11 mouse cellular contexts compared by ENCODE assay signal in genomic region chr2:105367623-105368022, GRCm38 (mm10). TPM values are rescaled to one million over a fixed set of nuclear protein-coding genes. Genes with fewer than 3 reads are reported as not detected.
DNase-seq lines count a peak whose midpoint lies in the region; ATAC-seq and TF ChIP-seq lines count a peak whose summit lies in the region.
"Had no signal": no experiment of that assay in that cellular context is flagged by ENCODE, and none has a peak within 500 bp of the region (broad histone marks: within the 10 kb centered on the region; RNA-seq: fewer than 3 reads in every experiment).

No protein-coding gene starts in this region.

- no peaks in the 10 kb centered on the region for H3K79me2 ChIP-seq in CH12.LX (replicated peaks; ENCODE audit: control insufficient read depth, extremely low read depth, insufficient read depth, poor library complexity, severe bottlenecking)
- H3K79me2 ChIP-seq in liver, adult 2 months (ENCODE audit: control insufficient read depth, insufficient read depth, low read length) = no peaks in the 10 kb centered on the region

- no peak for ATAC-seq in kidney, postnatal 0 days (replicated peaks; ENCODE audit: low FRiP score, low read depth)

- no peaks in the 10 kb centered on the region for H3K27me3 ChIP-seq in kidney, postnatal 0 days (ENCODE audit: insufficient read depth, low read length)
- H3K27me3 ChIP-seq in CH12.LX (replicated peaks) = no peaks in the 10 kb centered on the region
- no peaks in the 10 kb centered on the region for H3K27me3 ChIP-seq in liver, adult 2 months (ENCODE audit: control insufficient read depth, insufficient read depth, low read length)
- H3K27me3 ChIP-seq: hindbrain, embryonic 15.5 days had no signal

- DNase-seq in kidney, postnatal 0 days (ENCODE audit: low spot score) = no peak
- DNase-seq in kidney, postnatal 36 days = no peak
- DNase-seq in CD4-positive helper T cell, adult 2 months (ENCODE audit: low read depth, low spot score) = peak; percentile 13
- DNase-seq in CH12.LX (ENCODE audit: extremely low read depth) = no peak
- DNase-seq in liver, adult 2 months (ENCODE audit: extremely low read depth, low read depth, low spot score) = no peak
- DNase-seq in frontal cortex, postnatal 36 days (ENCODE audit: low spot score in 2 of 2) = no peak
- no peak for DNase-seq in spleen, adult 18-20 months
- DNase-seq: layer of hippocampus, postnatal 36 days; right cerebral cortex, postnatal 14 days had no signal

- in situ Hi-C loops in CH12.LX (cut with MboI; ENCODE audit: low pct_ligation_motif_present, low pct_unique_long_range_greater_than_20kb, low sequenced_read_pairs) = no loop called here

- H3K4me3 ChIP-seq in kidney, postnatal 0 days (replicated peaks; ENCODE audit: low read depth, low read length) = no peak overlapping the region
- H3K4me3 ChIP-seq in CH12.LX (replicated peaks in 1 of 3; ENCODE audit: low read depth in 2 of 3, low read length in 2 of 3, poor library complexity in 1 of 3) = no peak overlapping the region
- H3K4me3 ChIP-seq in liver, adult 2 months (ENCODE audit: insufficient read depth, low read depth, low read length) = no peak overlapping the region
- H3K4me3 ChIP-seq: hindbrain, embryonic 15.5 days; lung, embryonic 15.5 days had no signal

- TF ChIP-seq EP300 in CH12.LX (IDR thresholded peaks at IDR 0.05; ENCODE audit: low read length) = no peak

- no peaks in the 10 kb centered on the region for H3K9me3 ChIP-seq in kidney, postnatal 0 days (replicated peaks; ENCODE audit: low read length)
- H3K9me3 ChIP-seq in CH12.LX (replicated peaks; ENCODE audit: low read length) = no peaks in the 10 kb centered on the region
- H3K9me3 ChIP-seq: hindbrain, embryonic 15.5 days; lung, embryonic 15.5 days had no signal

- peak; percentile 79 for TF ChIP-seq RAD21 in CH12.LX (IDR thresholded peaks at IDR 0.05; ENCODE audit: low read depth, low read length)

- dilution Hi-C loops in CH12.LX (cut with MboI; ENCODE audit: extremely low pct_ligation_motif_present, extremely low pct_unique_long_range_greater_than_20kb, low sequenced_read_pairs) = no loop called here

- H3K4me1 ChIP-seq in kidney, postnatal 0 days (replicated peaks; ENCODE audit: insufficient read depth, low read length) = no peaks in the 10 kb centered on the region
- peaks cover 2 to 7% of the 10 kb centered on the region in 2 experiments; a peak in 3 of 4 replicates for H3K4me1 ChIP-seq in CH12.LX (ENCODE audit: control insufficient read depth in 1 of 2, insufficient read depth in 2 of 2)
- H3K4me1 ChIP-seq in liver, adult 2 months (ENCODE audit: control insufficient read depth, insufficient read depth, low read length) = no peaks in the 10 kb centered on the region
- H3K4me1 ChIP-seq: lung, embryonic 15.5 days had no signal

- H3K9ac ChIP-seq in kidney, postnatal 0 days (ENCODE audit: low read depth, low read length) = no peak overlapping the region
- no peak overlapping the region for H3K9ac ChIP-seq in CH12.LX (ENCODE audit: insufficient read depth, low read depth)
- H3K9ac ChIP-seq in liver, adult 2 months (ENCODE audit: low read depth, low read length) = no peak overlapping the region
- H3K9ac ChIP-seq: hindbrain, embryonic 15.5 days; lung, embryonic 15.5 days had no signal

- no peaks in the 10 kb centered on the region for H3K36me3 ChIP-seq in kidney, postnatal 0 days (ENCODE audit: insufficient read depth, low read length)
- no peaks in the 10 kb centered on the region for H3K36me3 ChIP-seq in CH12.LX (replicated peaks in 1 of 2; ENCODE audit: control insufficient read depth in 1 of 2, insufficient read depth in 1 of 2, low read length in 1 of 2)
- no peaks in the 10 kb centered on the region for H3K36me3 ChIP-seq in liver, adult 2 months (ENCODE audit: control insufficient read depth, insufficient read depth, low read length)
- H3K36me3 ChIP-seq: hindbrain, embryonic 15.5 days; lung, embryonic 15.5 days had no signal

- 31% methylated on average over 4 of the region's 4 CpGs for WGBS in kidney, postnatal 0 days
- 59% methylated on average over 4 of the region's 4 CpGs for WGBS in liver, adult 2 months

- no peak overlapping the region for H3K27ac ChIP-seq in kidney, postnatal 0 days
- H3K27ac ChIP-seq in CH12.LX (ENCODE audit: insufficient read depth, low read depth) = no peak overlapping the region
- H3K27ac ChIP-seq in liver, adult 2 months (replicated peaks; ENCODE audit: insufficient read depth, low read depth, low read length) = no peak overlapping the region
- H3K27ac ChIP-seq: hindbrain, embryonic 15.5 days; lung, embryonic 15.5 days had no signal

- TF ChIP-seq CTCF in kidney, postnatal 0 days (IDR thresholded peaks at IDR 0.05; ENCODE audit: low read depth) = peak; percentile 43
- TF ChIP-seq CTCF in CH12.LX (conservative IDR thresholded peaks at IDR 0.05 in 1 of 2, IDR thresholded peaks at IDR 0.05 in 1 of 2; ENCODE audit: low read depth in 2 of 2, low read length in 2 of 2) = peak in 1 of 2 experiments; percentile 74; a peak in 2 of 4 replicates
- TF ChIP-seq CTCF in liver, adult 2 months (IDR thresholded peaks at IDR 0.05; ENCODE audit: low read depth, low read length) = peak; percentile 45

- no peak for TF ChIP-seq POLR2A in CH12.LX (IDR thresholded peaks at IDR 0.05; ENCODE audit: low read depth, low read length)
- TF ChIP-seq POLR2A in liver, adult 2 months (IDR thresholded peaks at IDR 0.05; ENCODE audit: extremely low read depth, insufficient read depth, low read length) = no peak

- no peak overlapping the region for H3K4me2 ChIP-seq in kidney, postnatal 0 days (ENCODE audit: low read length)
- no peak overlapping the region for H3K4me2 ChIP-seq in CH12.LX (ENCODE audit: insufficient read depth, low read depth, poor library complexity, severe bottlenecking)
- H3K4me2 ChIP-seq: hindbrain, embryonic 15.5 days; lung, embryonic 15.5 days had no signal

TF ChIP-seq in CH12.LX, 34 proteins besides CTCF, POLR2A, EP300 and RAD21:
- TF ChIP-seq USF1 (IDR thresholded peaks at IDR 0.05; ENCODE audit: low read depth, low read length) (no peak), SMC3 (IDR thresholded peaks at IDR 0.05; ENCODE audit: low read depth, low read length) (peak; percentile 63)

RNA-seq across cellular contexts. Expression of gene Rcn1, which starts 31.5 kb away (rescaled TPM):
- 157 and 169 TPM in 2 replicates for polyA plus RNA-seq in kidney, postnatal 0 days (2015; fragmentation: Nextera tagmentation; extraction: Ambion mirVana)
- total RNA-seq in CH12.LX (2012; rRNA removed) = 10.3 and 10.5 TPM in 2 replicates
- 22.8 and 27.6 TPM in 2 replicates for total RNA-seq in CH12.LX (2014; rRNA removed)
- polyA plus RNA-seq in CH12.LX (2012; ENCODE audit: insufficient read length, low read depth) = 23.4 and 27.6 TPM in 2 replicates
- total RNA-seq in liver, adult 2 months (2014; rRNA removed) = 6.6 and 8.8 TPM in 2 replicates
- 1.5 and 1.8 TPM in 2 replicates for polyA plus RNA-seq in liver, adult 2 months (2012; rRNA removed)
